Mouse (Mus musculus) heart, postnatal 0 days (tissue): ENCODE data around the gene Cbx6.

ENCODE experiments used
- CTCF ChIP-seq: IDR thresholded peaks from 2 replicates; pipeline ENCODE4 v1.5.1; 2016; ENCODE audit warnings: antibody characterized with exemption, control low read depth, low read depth
- EP300 ChIP-seq: IDR thresholded peaks from 2 replicates; pipeline ENCODE4 v1.6.1; 2016; ENCODE audit warnings: antibody characterized with exemption, low read depth

GRCm38 (mm10) chr15:79790111-79790510 is 44.4 kb downstream of the Cbx6 start:
- TF ChIP-seq CTCF, result no peak
- TF ChIP-seq EP300, result no peak
